Mouse (Mus musculus) Patski (cell line): ENCODE data around the gene Sema5a. TPM values are rescaled to one million over a fixed set of nuclear protein-coding genes. Genes with fewer than 3 reads are reported as not detected.
"Not testable (repeated sequence)": the region's sequence is repeated elsewhere in the genome, so short reads cannot be mapped to it uniquely, and the experiment has no call there.

Experiments used
- ATAC-seq: fragments of 100-300 bp; one replicate; pipeline ENCODE4 v1.8.0; 2021
- CTCF ChIA-PET: fragments of 350-600 bp; sonication (Branson Sonifier 250); formaldehyde crosslinking; loops from one replicate; lab custom pipeline; 2022; ENCODE audit warnings: inconsistent platforms; lab: Charles Lee
- POLR2A ChIA-PET: fragments of 350-600 bp; sonication (Branson Sonifier 250); formaldehyde crosslinking; loops from one replicate; lab custom pipeline; 2022; ENCODE audit warnings: antibody characterized with exemption, inconsistent platforms; lab: Charles Lee
- DNase-seq: peaks from one replicate; pipeline ENCODE4 v3.0.0-alpha.2; 2011; ENCODE audit warnings: low read depth, low spot score
- H3K27me3 ChIP-seq: fragments of 371-371 bp; one replicate; pipeline ENCODE4 v1.5.1; 2021
- CTCF ChIP-seq: fragments of 100-300 bp; IDR thresholded peaks from one replicate; pipeline ENCODE4 v1.5.1; 2021
- in situ Hi-C: fragments of 300-500 bp; cut with MboI; formaldehyde crosslinking; loops from 3 replicates; pipeline ENCODE4 v1.11.1; 2018; ENCODE audit warnings: low pct_unique_long_range_greater_than_20kb, mixed read lengths
- polyA plus RNA-seq: library from polyadenylated mRNA; unstranded; gene quantifications from one replicate; pipeline ENCODE4 v1.2.3, GENCODE M21; 2021

Sema5a gene
- polyA plus RNA-seq, 1 experiment from 2014 or later = 69.9 TPM

- POLR2A ChIA-PET = no interaction called here
- in situ Hi-C loops = loop anchor here (25.0 kb wide), 1 partner anchor 620 kb away; the partner anchor contains the start of genes Cct5 and Fam173b
- DNase-seq (no peak), ATAC-seq (no peak)
- no peak for TF ChIP-seq CTCF
- no peaks in the 10 kb centered on the region for H3K27me3 ChIP-seq
- CTCF ChIA-PET = no interaction called here
Measured at GRCm38 (mm10) chr15:32232189-32232588, 12.4 kb upstream of the Sema5a start.

- H3K27me3 ChIP-seq, DNase-seq, POLR2A ChIA-PET, CTCF ChIA-PET: not testable (repeated sequence)
- in situ Hi-C loops = loop anchor here (25.0 kb wide), 1 partner anchor 620 kb away; the partner anchor contains the start of genes Cct5 and Fam173b
- peak; percentile 49 for ATAC-seq
Measured at GRCm38 (mm10) chr15:32232666-32233141, 11.9 kb upstream of the Sema5a start.

GRCm38 (mm10) chr15:32233451-32233850 lies 11.2 kb upstream of the Sema5a start:
- peak; percentile 70 for ATAC-seq
- no peak for TF ChIP-seq CTCF
- no peak for DNase-seq
- CTCF ChIA-PET = no interaction called here
- in situ Hi-C loops = loop anchor here (25.0 kb wide), 1 partner anchor 621 kb away; the partner anchor contains the start of genes Cct5 and Fam173b
- POLR2A ChIA-PET = interaction anchor here (1.2 kb wide), 1 partner anchor 11 kb away, joined by 4 read pairs; the partner anchor contains the start of gene Sema5a
- no peaks in the 10 kb centered on the region for H3K27me3 ChIP-seq

- ChIA-PET POLR2A (no interaction called here), CTCF (no interaction called here)
- in situ Hi-C loops = loop anchor here (5.0 to 25.0 kb wide), 2 partner anchors 52 to 627 kb away; partner anchors contain the start of genes Cct5 and Fam173b
- no peaks in the 10 kb centered on the region for H3K27me3 ChIP-seq
- DNase-seq (no peak), ATAC-seq (no peak)
- TF ChIP-seq CTCF = no peak
Measured at GRCm38 (mm10) chr15:32239099-32239498, 5.5 kb upstream of the Sema5a start.

GRCm38 (mm10) chr15:32240159-32240558 lies 4.5 kb upstream of the Sema5a start:
- CTCF ChIA-PET = no interaction called here
- no peaks in the 10 kb centered on the region for H3K27me3 ChIP-seq
- ATAC-seq (no peak), DNase-seq (no peak)
- in situ Hi-C loops = loop anchor here (5.0 to 25.0 kb wide), 2 partner anchors 228 to 628 kb away; partner anchors contain the start of genes Cct5 and Fam173b
- POLR2A ChIA-PET = no interaction called here
- TF ChIP-seq CTCF = no peak

- DNase-seq (no peak), ATAC-seq (no peak)
- TF ChIP-seq CTCF = no peak
- no peaks in the 10 kb centered on the region for H3K27me3 ChIP-seq
- ChIA-PET POLR2A (no interaction called here), CTCF (no interaction called here)
- in situ Hi-C loops = loop anchor here (5.0 to 25.0 kb wide), 2 partner anchors 229 to 629 kb away; partner anchors contain the start of genes Cct5 and Fam173b
Measured at GRCm38 (mm10) chr15:32241666-32242065, 2.9 kb upstream of the Sema5a start.

- TF ChIP-seq CTCF = no peak
- CTCF ChIA-PET = interaction anchor here (1.2 kb wide), 2 partner anchors 13 to 325 kb away, joined by 3 read pairs; no protein-coding TSS in a partner anchor
- POLR2A ChIA-PET = interaction anchor here (0.6 kb wide), 1 partner anchor 329 kb away, joined by 3 read pairs; no protein-coding TSS in a partner anchor
- no peaks in the 10 kb centered on the region for H3K27me3 ChIP-seq
- in situ Hi-C loops = loop anchor here (5.0 to 25.0 kb wide), 2 partner anchors 231 to 631 kb away; partner anchors contain the start of genes Cct5 and Fam173b
- no peak for DNase-seq
- ATAC-seq = no peak
Measured at GRCm38 (mm10) chr15:32243096-32243785, 1.4 kb upstream of the Sema5a start.

GRCm38 (mm10) chr15:32243824-32244223 lies 786 bp upstream of the Sema5a start:
- no peak for ATAC-seq
- ChIA-PET POLR2A (interaction anchor here (0.6 to 1.7 kb wide), 2 partner anchors 10 to 329 kb away, joined by 3 to 4 read pairs; no protein-coding TSS in a partner anchor), CTCF (interaction anchor here (1.2 kb wide), 2 partner anchors 13 to 324 kb away, joined by 3 read pairs; no protein-coding TSS in a partner anchor)
- DNase-seq = no peak
- no peaks in the 10 kb centered on the region for H3K27me3 ChIP-seq
- TF ChIP-seq CTCF = no peak
- in situ Hi-C loops = loop anchor here (5.0 to 25.0 kb wide), 2 partner anchors 232 to 632 kb away; partner anchors contain the start of genes Cct5 and Fam173b

- DNase-seq = no peak
- peak; percentile 69 for ATAC-seq
- in situ Hi-C loops = loop anchor here (5.0 to 25.0 kb wide), 4 partner anchors 192 to 633 kb away; partner anchors contain the start of genes Cct5 and Fam173b
- POLR2A ChIA-PET = interaction anchor here (1.7 kb wide), 1 partner anchor 12 kb away, joined by 4 read pairs; no protein-coding TSS in a partner anchor
- H3K27me3 ChIP-seq = no peaks in the 10 kb centered on the region
- CTCF ChIA-PET = interaction anchor here (0.7 to 2.7 kb wide), 11 partner anchors 20 to 366 kb away, joined by 3 to 10 read pairs (median 3); no protein-coding TSS in a partner anchor
- no peak for TF ChIP-seq CTCF
Measured at GRCm38 (mm10) chr15:32244956-32245836, 586 bp downstream of the Sema5a start.
